Mouse (Mus musculus) lung, postnatal 4 days (tissue): ENCODE measurements around the gene Trappc13.

Experiments
- DNase-seq, 2 experiments: peaks; one replicate each; pipeline ENCODE4 v3.0.0; 2021

The Trappc13 gene

DNA sequence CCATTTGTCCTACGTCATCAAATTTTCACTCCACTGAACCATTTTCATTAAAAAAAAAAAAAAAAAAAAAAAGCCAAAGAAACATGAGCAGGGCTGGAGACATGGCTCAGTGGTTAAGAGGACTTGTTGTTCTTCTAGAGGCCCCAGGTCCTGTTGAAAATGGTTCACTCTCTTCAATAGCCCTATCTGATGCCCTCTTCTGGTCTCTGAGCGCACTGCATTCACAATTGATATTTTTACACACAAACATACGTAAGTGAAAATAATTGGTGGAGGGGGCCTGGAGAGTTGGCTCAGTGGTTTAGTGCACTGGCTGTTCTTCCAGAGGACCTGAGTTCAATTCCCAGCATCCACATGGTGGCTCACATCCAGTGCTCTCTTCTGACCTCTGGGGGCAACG lies 64.5 kb downstream of the Trappc13 start:
- no peak for DNase-seq

DNA sequence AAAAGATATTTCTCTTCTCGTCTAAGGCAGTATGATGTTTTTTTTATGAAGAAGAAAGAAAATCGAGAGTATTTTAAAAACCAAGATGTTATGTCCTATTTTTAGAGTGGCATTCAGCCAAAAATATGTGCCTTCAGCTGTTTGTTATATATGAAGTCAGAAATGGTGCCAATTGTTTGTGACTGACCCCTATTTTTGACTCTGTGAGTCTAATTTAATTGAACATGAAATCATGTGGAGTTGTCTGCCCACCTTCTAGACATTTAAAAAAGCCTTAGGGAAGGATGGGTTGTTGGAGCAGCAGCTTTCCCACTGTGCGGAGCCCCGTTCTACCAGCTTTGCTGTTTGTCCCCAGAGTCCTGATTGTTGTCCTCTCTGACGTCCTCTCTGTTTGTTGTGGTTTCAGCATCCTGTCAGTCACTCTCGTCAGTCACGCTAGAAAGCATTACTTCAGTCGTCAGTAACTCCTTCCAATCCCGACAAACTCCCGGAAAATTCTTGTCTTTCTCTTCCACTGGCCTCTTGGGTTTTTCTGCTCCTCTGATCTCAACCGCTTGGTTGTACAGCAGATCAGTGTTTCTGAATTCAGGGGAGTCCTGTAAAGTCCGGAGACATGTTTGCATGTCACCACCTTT lies 65.9 kb downstream of the Trappc13 start:
- no peak for DNase-seq

DNA sequence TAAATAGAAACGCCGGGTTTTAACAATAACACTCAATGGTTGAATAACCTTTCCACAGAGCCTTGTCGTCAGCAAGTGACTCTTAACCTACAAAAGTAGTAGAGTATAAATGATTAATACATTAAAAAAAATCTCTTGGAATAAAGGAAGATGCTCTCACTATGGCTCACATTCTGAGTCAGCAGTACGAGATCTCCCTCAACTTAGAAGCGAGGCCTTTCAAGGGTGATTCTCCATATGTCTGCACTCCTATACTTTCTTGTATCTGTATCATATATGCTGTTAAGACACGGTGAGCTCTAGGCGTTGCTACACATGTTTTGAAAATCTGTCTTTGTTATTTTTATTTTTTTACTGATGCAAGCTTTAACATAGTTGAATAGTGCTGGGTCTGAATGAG lies 67.7 kb downstream of the Trappc13 start:
- no peak for DNase-seq

DNA sequence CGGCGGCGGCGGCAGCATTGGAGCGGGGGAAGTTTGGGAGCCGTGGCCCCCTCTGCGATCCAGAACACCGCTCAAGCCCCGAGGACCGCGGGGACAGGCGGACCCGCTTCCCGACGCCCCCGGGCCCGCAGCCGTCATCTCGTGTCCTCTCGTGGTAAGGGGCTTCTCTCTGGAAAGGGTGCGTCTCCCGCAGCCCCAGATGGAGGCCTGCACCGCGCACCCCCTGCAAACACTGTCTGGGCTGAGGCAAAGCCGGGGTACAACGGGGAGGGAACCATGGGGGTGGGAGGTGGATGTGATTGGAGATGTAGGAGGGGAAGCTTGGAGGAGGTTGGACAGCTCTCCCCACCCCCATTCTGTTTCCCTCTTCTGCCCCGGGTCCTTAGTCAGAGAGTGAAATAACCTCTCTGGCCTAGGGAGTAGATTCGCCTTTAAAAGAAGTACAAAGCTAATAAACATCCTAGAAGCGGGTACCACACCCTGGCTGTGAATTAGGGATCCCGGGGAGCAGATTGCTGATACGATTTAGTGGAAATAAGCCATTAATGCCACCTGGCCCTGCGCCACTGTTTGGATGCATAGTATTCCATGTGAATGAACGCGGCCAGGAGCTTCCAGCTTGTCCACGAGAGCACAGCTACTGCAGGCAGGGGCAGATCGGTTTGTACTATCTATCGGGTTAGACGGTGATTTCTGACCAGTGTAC lies 68.3 kb downstream of the Trappc13 start:
- peak; percentile 41 to 49 for DNase-seq

DNA sequence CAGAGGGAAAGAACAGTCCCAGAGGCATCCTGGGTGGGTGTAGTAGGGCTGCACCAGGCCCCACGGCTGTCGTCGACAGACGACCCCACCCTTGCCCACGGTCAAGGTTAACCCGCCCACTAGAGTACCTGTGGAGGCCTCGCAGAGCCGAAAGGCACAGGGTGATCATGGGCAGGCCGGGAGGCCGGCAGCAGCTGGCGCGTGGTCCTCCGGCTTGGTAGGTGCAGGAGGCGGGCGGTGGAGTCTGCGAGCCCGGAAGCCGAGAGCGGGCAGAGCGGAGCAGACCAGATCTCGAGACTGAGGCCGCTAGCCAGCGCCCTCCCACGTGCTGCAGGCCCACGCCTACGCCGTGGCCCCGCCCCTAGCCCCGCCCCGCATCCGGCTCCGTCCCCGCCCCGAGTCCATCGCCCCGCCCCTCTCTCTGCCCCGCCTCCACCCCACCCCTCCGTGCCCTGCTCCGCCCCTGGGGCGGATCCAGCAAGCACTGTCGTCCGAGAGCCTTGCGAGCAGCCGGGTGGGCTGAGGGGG lies 68.9 kb downstream of the Trappc13 start, which contains the start of the genes Nln and Sgtb:
Nln (minus strand) TSS at position 327 of the 528 bp plus-strand sequence.
Sgtb (plus strand) TSS at position 454 of the 528 bp plus-strand sequence.
- DNase-seq: peak; percentile 88 to 94

DNA sequence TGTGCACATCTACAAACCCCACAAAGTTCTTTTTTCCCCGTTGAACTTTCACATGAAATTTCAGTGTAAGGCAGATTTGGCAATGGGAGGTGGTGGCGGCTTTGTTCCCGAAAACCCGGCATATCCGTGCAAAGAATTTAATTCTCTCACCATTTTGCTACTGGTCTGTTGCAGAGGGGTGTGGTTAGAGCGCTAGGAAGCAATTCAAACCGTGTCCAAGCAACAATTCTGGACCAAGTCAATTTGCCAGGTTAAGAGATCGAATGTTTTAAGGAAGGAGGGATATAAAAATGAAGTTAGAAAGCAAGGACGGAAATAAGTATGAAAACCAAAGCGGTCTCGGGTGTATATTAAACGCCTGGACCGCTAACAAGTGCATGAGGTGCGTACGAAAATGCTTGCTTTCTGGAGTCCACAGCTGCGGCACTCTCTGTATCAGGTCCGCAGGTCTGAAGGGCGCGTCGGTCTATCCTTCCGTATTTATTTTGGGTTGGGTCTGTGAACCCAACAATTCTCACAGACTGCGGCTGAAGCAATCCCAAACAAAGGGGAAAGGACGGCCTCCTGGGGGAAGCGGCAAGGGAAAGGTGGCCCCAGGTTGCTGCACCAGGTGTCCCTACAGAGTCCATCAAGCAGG lies 69.5 kb downstream of the Trappc13 start:
- DNase-seq: peak in 1 of 2 experiments; percentile 32

DNA sequence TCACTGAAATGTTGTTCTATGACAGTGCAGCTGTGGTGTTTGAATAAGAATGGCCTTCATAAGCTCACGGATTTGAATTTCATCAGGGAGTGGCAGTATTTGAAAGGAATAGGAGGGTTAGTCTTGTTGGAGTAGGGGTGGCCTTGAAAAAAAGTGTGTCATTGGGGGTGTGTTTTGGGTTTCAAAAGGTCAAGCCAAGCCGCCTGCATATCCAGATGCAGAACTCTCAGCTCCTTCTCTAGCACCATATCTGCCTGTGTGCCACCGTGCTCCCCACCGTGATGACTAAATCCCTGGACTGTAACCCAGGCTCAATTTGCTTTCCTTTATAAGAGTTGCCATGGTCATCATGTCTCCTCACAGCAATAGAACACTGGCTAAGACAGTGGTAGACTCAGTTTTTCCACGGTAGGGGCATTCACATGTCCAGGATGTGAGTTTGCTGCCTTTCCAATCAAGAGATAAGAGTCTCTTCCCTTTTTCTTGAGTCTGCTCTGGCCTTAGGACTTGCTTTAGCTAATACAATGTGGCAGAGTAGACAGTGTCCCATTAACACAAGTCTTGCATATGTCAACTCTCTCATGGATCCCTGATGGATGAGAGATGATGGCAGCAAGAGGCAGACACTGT lies 76.5 kb downstream of the Trappc13 start:
- DNase-seq: no peak

DNA sequence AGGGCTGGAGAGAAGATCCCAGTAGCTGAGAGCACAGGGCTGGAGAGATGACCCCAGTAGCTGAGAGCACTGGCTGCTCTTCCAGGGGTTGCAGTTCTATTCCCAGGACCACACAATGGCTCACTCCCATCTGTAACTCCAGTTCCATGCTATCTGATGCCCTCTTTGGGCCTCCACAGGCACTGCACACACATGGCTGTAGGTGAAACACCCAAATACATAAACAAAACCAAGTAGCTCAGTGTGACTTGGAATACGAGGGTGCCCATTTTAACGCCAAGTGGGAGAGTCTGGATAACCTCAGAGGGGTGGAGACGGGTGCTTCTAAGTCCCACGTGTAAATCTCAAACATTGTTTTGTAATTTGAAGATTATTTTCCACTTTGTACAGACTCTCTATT lies 77.9 kb downstream of the Trappc13 start:
- DNase-seq: no peak

DNA sequence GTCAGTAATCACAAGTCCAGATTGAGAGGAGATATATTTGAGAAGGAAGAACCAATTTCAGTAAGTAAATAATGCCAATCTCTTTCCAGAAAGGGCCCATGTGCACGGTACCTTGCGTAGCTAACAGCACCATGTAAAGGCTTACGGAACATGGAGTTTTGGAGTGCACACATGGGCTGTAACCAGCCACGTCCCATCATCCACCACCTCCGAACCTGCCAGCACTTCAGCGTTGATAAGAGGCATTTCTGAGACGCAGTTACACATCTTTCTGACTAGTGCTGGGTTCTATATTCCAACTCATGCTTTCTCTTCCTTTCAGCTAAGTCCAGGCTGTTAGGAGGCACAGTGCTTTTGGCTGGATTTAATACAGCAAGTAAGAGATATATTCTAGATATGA lies 81.1 kb downstream of the Trappc13 start:
- peak in 1 of 2 experiments; percentile 49 for DNase-seq

DNA sequence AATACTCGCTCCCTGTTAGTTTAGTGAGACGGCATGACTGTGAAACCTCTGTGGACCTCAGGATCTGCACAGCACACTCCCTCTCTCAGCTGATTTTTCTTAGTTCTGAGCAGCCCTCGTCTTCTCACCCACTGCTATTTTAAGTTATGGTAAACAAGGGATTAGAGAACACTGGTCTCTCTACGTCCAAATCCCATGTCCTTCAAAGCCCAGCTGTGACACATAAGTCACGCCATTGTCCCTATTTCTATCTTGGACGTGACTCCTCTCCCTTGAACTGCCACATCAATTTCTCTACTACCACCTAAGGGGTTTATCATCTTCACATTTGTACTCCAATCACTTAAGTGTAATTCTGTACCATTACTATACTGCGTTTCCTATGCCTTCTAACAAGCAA lies 82.3 kb downstream of the Trappc13 start:
- no peak for DNase-seq

DNA sequence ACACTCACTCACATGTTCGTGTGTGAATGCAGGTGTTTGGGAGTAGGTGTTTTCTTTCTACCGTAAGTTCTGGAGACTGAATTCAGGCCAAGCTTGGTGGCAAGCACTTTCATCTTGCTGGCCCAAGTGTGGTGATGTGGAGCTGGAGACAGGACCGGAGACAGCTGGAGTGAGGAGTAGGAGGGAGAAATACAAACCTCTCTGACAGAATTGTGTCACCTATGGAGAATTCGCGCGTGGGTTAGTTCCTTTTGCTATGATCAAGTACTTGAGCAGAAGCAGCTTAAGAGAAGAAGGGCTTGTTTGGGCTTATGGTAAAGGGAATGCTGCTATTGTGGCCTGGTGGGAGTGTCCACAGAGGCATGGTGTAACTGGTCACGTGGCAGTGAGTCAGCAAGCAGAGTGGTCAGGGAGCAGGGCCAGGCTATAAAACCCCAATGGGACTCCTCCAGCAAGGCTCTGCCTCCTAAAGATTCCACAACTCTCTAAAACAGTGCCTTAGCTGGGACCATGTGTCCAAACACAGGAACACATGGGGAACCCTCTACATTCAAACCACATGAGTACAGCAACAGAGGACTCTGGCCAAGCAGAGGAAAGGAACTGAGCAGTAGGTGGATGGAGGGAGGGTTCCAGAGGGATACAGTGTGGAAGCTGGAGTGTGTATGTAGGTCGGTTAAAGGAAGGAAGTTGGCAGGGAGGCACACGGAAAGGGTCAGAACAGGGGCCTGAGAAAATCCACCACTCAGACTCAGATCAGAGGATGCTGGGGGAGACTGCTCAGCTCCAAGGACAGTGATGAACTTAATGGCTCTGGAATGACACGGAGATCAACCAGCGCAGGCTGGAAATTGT lies 83.5 kb downstream of the Trappc13 start:
- DNase-seq: peak; percentile 31 to 42
